Mouse (Mus musculus) liver, embryonic 14.5 days (tissue): ENCODE data around the gene Tango6. TPM values are rescaled to one million over a fixed set of nuclear protein-coding genes. Genes with fewer than 3 reads are reported as not detected.

Experiments
- ATAC-seq: fragments of 200-750 bp; cut with Nextera tagmentation; 2 replicates; pipeline ENCODE4 v1.8.0; 2017; ENCODE audit warnings: moderate number of reproducible peaks, mild to moderate bottlenecking, moderate library complexity; ENCODE audit not compliant: insufficient read depth
- DNase-seq, 3 experiments: peaks; one replicate each; pipeline ENCODE4 v3.0.0-alpha.2; 2012 to 2013; ENCODE audit warnings: low read depth in 3 of 3, low spot score in 3 of 3
- H3K27ac ChIP-seq: fragments of 300-500 bp; sonication (generic); 2 replicates; pipeline ENCODE4 v1.5.1; 2014; ENCODE audit warnings: moderate library complexity, mild to moderate bottlenecking, control low read depth, inconsistent platforms
- H3K27me3 ChIP-seq: fragments of 300-500 bp; sonication (generic); 2 replicates; pipeline ENCODE4 v1.6.1; 2014; ENCODE audit warnings: mild to moderate bottlenecking, low read length, moderate library complexity; ENCODE audit not compliant: control insufficient read depth, insufficient read depth
- H3K36me3 ChIP-seq: fragments of 300-500 bp; sonication (generic); replicated peaks from 2 replicates; pipeline ENCODE4 v1.6.1; 2014; ENCODE audit warnings: low read depth; ENCODE audit not compliant: control insufficient read depth, insufficient read depth
- H3K4me1 ChIP-seq, 2 experiments: fragments of 200-500 bp in 1 of 2; fragments of 300-500 bp in 1 of 2; sonication (generic) in 1 of 2; replicated peaks; 2 replicates each; pipeline ENCODE4 v1.6.1; 2012 to 2014; ENCODE audit warnings: antibody characterized with exemption in 1 of 2, inconsistent platforms in 1 of 2, low read length in 1 of 2; ENCODE audit not compliant: control insufficient read depth in 2 of 2, insufficient read depth in 2 of 2
- H3K4me2 ChIP-seq: fragments of 300-500 bp; sonication (generic); 2 replicates; pipeline ENCODE4 v1.6.1; 2014; ENCODE audit warnings: low read depth, mild to moderate bottlenecking, control low read depth, moderate library complexity
- H3K4me3 ChIP-seq, 2 experiments: fragments of 200-500 bp in 1 of 2; fragments of 300-500 bp in 1 of 2; sonication (generic) in 1 of 2; 2 replicates each; pipeline ENCODE4 v1.5.1; 2012 to 2014; ENCODE audit warnings: low read depth in 2 of 2, low read length in 2 of 2, mild to moderate bottlenecking in 2 of 2, control low read depth in 1 of 2, inconsistent platforms in 1 of 2, moderate library complexity in 1 of 2; ENCODE audit not compliant: insufficient read depth in 1 of 2
- H3K9ac ChIP-seq: fragments of 300-500 bp; sonication (generic); replicated peaks from 2 replicates; pipeline ENCODE4 v1.6.1; 2014; ENCODE audit warnings: mild to moderate bottlenecking, control low read depth, moderate library complexity
- H3K9me3 ChIP-seq: fragments of 300-500 bp; sonication (generic); 2 replicates; pipeline ENCODE4 v1.6.1; 2016; ENCODE audit warnings: low read length, mixed read lengths; ENCODE audit not compliant: control insufficient read depth
- CTCF ChIP-seq: IDR thresholded peaks from 2 replicates; pipeline ENCODE4 v1.5.1; 2016; ENCODE audit warnings: antibody characterized with exemption, low read depth, control low read depth
- EP300 ChIP-seq: IDR thresholded peaks from 2 replicates; pipeline ENCODE4 v1.6.1; 2016; ENCODE audit warnings: antibody characterized with exemption, low read depth
- WGBS: fragments of 180-500 bp; shearing (Covaris S2); extraction: QIAGEN DNeasy Blood & Tissue Kit; methylation state at CpG from one replicate; pipeline ENCODE4 v1.1.7; 2014; ENCODE audit not compliant: insufficient replicate concordance; 5-methylcytosine and 5-hydroxymethylcytosine counted together
- polyA plus RNA-seq, 2 experiments: library from polyadenylated mRNA; depleted of rRNA in 1 of 2; stranded (reverse) in 1 of 2; unstranded in 1 of 2; fragments of >200 nt; fragmentation: Nextera tagmentation in 1 of 2; extraction: Ambion mirVana in 1 of 2; gene quantifications; 2 replicates each; pipeline versions ENCODE4 v1.2.1 to v1.2.3; 2012 to 2014

The Tango6 gene
- polyA plus RNA-seq, 2 experiments: 1.7 to 2.6 TPM

- ATAC-seq (no peak), DNase-seq (no peak)
- H3K27me3 ChIP-seq: no peaks in the 10 kb centered on the region
- TF ChIP-seq CTCF (no peak), EP300 (no peak)
- no peak overlapping the region for H3K27ac ChIP-seq
- WGBS: 68% methylated on average over 4 of the region's 4 CpGs
- no peak overlapping the region for H3K4me3 ChIP-seq
- no peaks in the 10 kb centered on the region for H3K4me1 ChIP-seq
- no peak overlapping the region for H3K9ac ChIP-seq
- no peaks in the 10 kb centered on the region for H3K9me3 ChIP-seq
- H3K4me2 ChIP-seq: no peak overlapping the region
- H3K36me3 ChIP-seq: no peaks in the 10 kb centered on the region
Measured at GRCm38 (mm10) chr8:106761317-106761716, 78.4 kb downstream of the Tango6 start.

GRCm38 (mm10) chr8:106761867-106762523 is 79.1 kb downstream of the Tango6 start:
- Histone ChIP-seq H3K4me3 (no peak overlapping the region), H3K36me3 (no peaks in the 10 kb centered on the region), H3K9ac (no peak overlapping the region), H3K27ac (no peak overlapping the region), H3K27me3 (no peaks in the 10 kb centered on the region), H3K9me3 (no peaks in the 10 kb centered on the region), H3K4me1 (no peaks in the 10 kb centered on the region), H3K4me2 (no peak overlapping the region)
- TF ChIP-seq CTCF (no peak), EP300 (no peak)
- ATAC-seq (no peak), DNase-seq (no peak)
- 65% methylated on average over 7 of the region's 7 CpGs for WGBS

GRCm38 (mm10) chr8:106764529-106764928 is 81.7 kb downstream of the Tango6 start:
- H3K27me3 ChIP-seq: no peaks in the 10 kb centered on the region
- ATAC-seq: no peak
- no peak overlapping the region for H3K4me2 ChIP-seq
- TF ChIP-seq CTCF: no peak
- TF ChIP-seq EP300: no peak
- H3K4me3 ChIP-seq: no peak overlapping the region
- DNase-seq: no peak
- no peaks in the 10 kb centered on the region for H3K9me3 ChIP-seq
- no peak overlapping the region for H3K9ac ChIP-seq
- H3K27ac ChIP-seq: no peak overlapping the region
- no peaks in the 10 kb centered on the region for H3K4me1 ChIP-seq
- WGBS: 87% methylated on average over 1 of the region's 1 CpGs
- no peaks in the 10 kb centered on the region for H3K36me3 ChIP-seq

- ATAC-seq (no peak), DNase-seq (no peak)
- 73% methylated on average over 2 of the region's 2 CpGs for WGBS
- TF ChIP-seq EP300: no peak
- H3K9ac ChIP-seq: no peak overlapping the region
- no peak overlapping the region for H3K4me2 ChIP-seq
- H3K27ac ChIP-seq: no peak overlapping the region
- no peak overlapping the region for H3K4me3 ChIP-seq
- no peaks in the 10 kb centered on the region for H3K36me3 ChIP-seq
- H3K27me3 ChIP-seq: no peaks in the 10 kb centered on the region
- H3K4me1 ChIP-seq: no peaks in the 10 kb centered on the region
- no peaks in the 10 kb centered on the region for H3K9me3 ChIP-seq
Measured at GRCm38 (mm10) chr8:106765570-106765969, 82.7 kb downstream of the Tango6 start.

GRCm38 (mm10) chr8:106766736-106767135 is 83.9 kb downstream of the Tango6 start:
- no peak overlapping the region for H3K27ac ChIP-seq
- H3K4me3 ChIP-seq: no peak overlapping the region
- no peaks in the 10 kb centered on the region for H3K4me1 ChIP-seq
- DNase-seq (no peak), ATAC-seq (no peak)
- WGBS: 80% methylated on average over 5 of the region's 5 CpGs
- no peak for TF ChIP-seq EP300
- no peak for TF ChIP-seq CTCF
- no peak overlapping the region for H3K9ac ChIP-seq
- no peaks in the 10 kb centered on the region for H3K36me3 ChIP-seq
- no peak overlapping the region for H3K4me2 ChIP-seq
- no peaks in the 10 kb centered on the region for H3K9me3 ChIP-seq
- H3K27me3 ChIP-seq: no peaks in the 10 kb centered on the region
